Mouse (Mus musculus) liver, embryonic 14.5 days (tissue): ENCODE results near the gene Ogn.

Source experiments
- CTCF ChIP-seq: IDR thresholded peaks from 2 replicates; pipeline ENCODE4 v1.5.1; 2016; ENCODE audit warnings: antibody characterized with exemption, low read depth, control low read depth
- EP300 ChIP-seq: IDR thresholded peaks from 2 replicates; pipeline ENCODE4 v1.6.1; 2016; ENCODE audit warnings: antibody characterized with exemption, low read depth

- no peak for TF ChIP-seq CTCF
- TF ChIP-seq EP300 = no peak
Measured at GRCm38 (mm10) chr13:49570371-49570770, 37.5 kb upstream of the Ogn start.
